ENCODE assay signal across 19 mouse cellular contexts in genomic region chr4:149665016-149665691, GRCm38 (mm10). TPM values are rescaled to one million over a fixed set of nuclear protein-coding genes. Genes with fewer than 3 reads are reported as not detected.
DNase-seq lines count a peak whose midpoint lies in the region; ATAC-seq lines count a peak whose summit lies in the region.
"Had no signal": no experiment of that assay in that cellular context is flagged by ENCODE, and none has a peak within 500 bp of the region (broad histone marks: within the 10 kb centered on the region; RNA-seq: fewer than 3 reads in every experiment).

No protein-coding gene starts in this region.

- WGBS in forebrain, embryonic 15.5 days = 79% methylated on average over 6 of the region's 6 CpGs

- no peak overlapping the region for H3K4me2 ChIP-seq in forebrain, embryonic 15.5 days (replicated peaks)
- H3K4me2 ChIP-seq: embryonic facial prominence, embryonic 12.5 days; neural tube, embryonic 12.5 days had no signal

- H3K9ac ChIP-seq in forebrain, embryonic 15.5 days (replicated peaks) = no peak overlapping the region
- H3K9ac ChIP-seq: embryonic facial prominence, embryonic 12.5 days; neural tube, embryonic 12.5 days had no signal

- peak; percentile 67 for ATAC-seq in granulocyte monocyte progenitor cell, adult 5-6 weeks (replicated peaks; ENCODE audit: poor library complexity, severe bottlenecking)
- no peak for ATAC-seq in forebrain, embryonic 15.5 days (replicated peaks)
- ATAC-seq: activated CD4-positive, CD25-positive, alpha-beta regulatory T cell, adult 4 months; hindbrain, embryonic 16.5 days had no signal

- peak; percentile 22 for DNase-seq in spleen, adult 12 weeks (ENCODE audit: low spot score)
- no peak for DNase-seq in spleen, postnatal 4 days (ENCODE audit: low spot score in 2 of 2)
- DNase-seq in CD4-positive helper T cell, adult 2 months (ENCODE audit: low read depth, low spot score) = peak; percentile 33
- DNase-seq in natural killer cell, adult 2 months (ENCODE audit: low spot score in 2 of 2) = peak; percentile 50 to 66
- no peak for DNase-seq in cerebellum, adult 9-11 months
- no peak for DNase-seq in lung, postnatal 4 days
- DNase-seq: adrenal gland, postnatal 25 days; cerebellum, postnatal 36 days; heart, adult 2 months; kidney, adult 2 months; kidney, postnatal 36 days; liver; midbrain, embryonic 14.5 days had no signal

- H3K4me1 ChIP-seq in forebrain, embryonic 15.5 days = no peaks in the 10 kb centered on the region
- H3K4me1 ChIP-seq: embryonic facial prominence, embryonic 12.5 days; neural tube, embryonic 12.5 days had no signal

- no peaks in the 10 kb centered on the region for H3K27me3 ChIP-seq in forebrain, embryonic 15.5 days
- H3K27me3 ChIP-seq: embryonic facial prominence, embryonic 12.5 days; neural tube, embryonic 12.5 days had no signal

- H3K36me3 ChIP-seq in forebrain, embryonic 15.5 days = peaks cover 3% of the 10 kb centered on the region; the same call in 1 of the 2 replicates
- H3K36me3 ChIP-seq: embryonic facial prominence, embryonic 12.5 days had no signal

- no peaks in the 10 kb centered on the region for H3K9me3 ChIP-seq in forebrain, embryonic 15.5 days
- H3K9me3 ChIP-seq: embryonic facial prominence, embryonic 12.5 days; neural tube, embryonic 12.5 days had no signal

- H3K27ac ChIP-seq in forebrain, embryonic 15.5 days (replicated peaks) = no peak overlapping the region
- H3K27ac ChIP-seq: embryonic facial prominence, embryonic 12.5 days; heart, adult 2 months; neural tube, embryonic 12.5 days had no signal

- H3K4me3 ChIP-seq in forebrain, embryonic 15.5 days = no peak overlapping the region
- H3K4me3 ChIP-seq: embryonic facial prominence, embryonic 12.5 days; heart, adult 2 months; neural tube, embryonic 12.5 days had no signal

RNA-seq across cellular contexts. Expression of gene Pik3cd, which starts 37.2 kb away (rescaled TPM):
- 72.9 and 80.4 TPM in 2 replicates for total RNA-seq in granulocyte monocyte progenitor cell, adult 5-6 weeks (2014; fragmentation: Nextera tagmentation)
- 64.5 and 81.6 TPM in 2 replicates for total RNA-seq in granulocyte monocyte progenitor cell, adult 5-6 weeks (2017)
- 16.5 and 18.2 TPM in 2 replicates for polyA plus RNA-seq in forebrain, embryonic 15.5 days (2015; fragmentation: Nextera tagmentation; extraction: Ambion mirVana)

Comparison
In these comparisons a context has a peak if more than half of its experiments do, and no peak if none do; other contexts are left out.
1. DNase-seq: peak in spleen, adult 12 weeks (single experiment), CD4-positive helper T cell, adult 2 months (single experiment) and natural killer cell, adult 2 months (2 of 2); none in spleen, postnatal 4 days (0 of 2), cerebellum, adult 9-11 months (single experiment) and lung, postnatal 4 days (0 of 2).